Mouse (Mus musculus) bone marrow macrophage, adult 2 months (primary cell): ENCODE results near the gene Pi16.

Experiments used
- CTCF ChIP-seq: IDR thresholded peaks from 2 replicates; pipeline ENCODE4 v1.5.1; 2012; ENCODE audit warnings: low read depth, mild to moderate bottlenecking, low read length, moderate library complexity
- POLR2A ChIP-seq: IDR thresholded peaks from 2 replicates; pipeline ENCODE4 v1.6.1; 2012; ENCODE audit warnings: mild to moderate bottlenecking, low read depth, low read length, borderline replicate concordance

DNA sequence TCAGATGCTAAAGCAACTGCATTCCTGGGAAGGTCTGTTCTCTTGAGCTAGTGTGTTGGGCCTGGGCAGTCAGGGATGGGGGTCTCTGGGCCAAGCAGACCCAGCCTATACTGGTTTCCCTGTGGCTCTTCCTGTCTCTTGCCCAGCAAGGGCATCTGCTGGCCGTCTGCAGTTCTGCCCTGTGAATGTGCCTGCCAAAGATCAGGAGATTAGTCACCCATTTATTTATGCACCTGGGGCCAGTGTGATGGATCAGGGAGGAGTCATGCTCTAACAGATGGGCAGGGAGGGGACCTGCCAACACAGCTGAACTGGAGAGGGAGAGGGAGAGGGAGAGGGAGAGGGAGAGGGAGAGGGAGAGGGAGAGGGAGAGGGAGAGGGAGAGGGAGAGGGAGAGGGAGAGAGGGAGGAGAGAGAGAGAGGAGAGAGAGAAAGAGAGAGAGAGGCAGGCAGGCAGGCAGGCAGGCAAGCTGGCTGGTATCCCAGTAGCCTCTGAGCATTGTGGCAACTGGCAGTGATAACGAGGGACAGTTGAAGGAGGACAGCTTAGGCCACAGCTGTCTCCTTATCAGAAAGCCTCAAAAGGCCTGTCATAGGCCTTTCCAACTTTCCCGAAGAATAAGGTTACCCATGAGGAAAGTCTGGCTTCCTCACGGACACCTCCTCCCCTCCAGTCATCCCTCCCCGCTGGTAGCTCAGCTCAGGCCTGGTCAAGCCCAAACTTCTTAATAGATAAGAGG, 13.4 kb downstream of the Pi16 start:
- TF ChIP-seq POLR2A, result no peak
- no peak for TF ChIP-seq CTCF
